Mouse (Mus musculus) lung, embryonic 16.5 days (tissue): ENCODE measurements at regions not wholly inside any gene's neighbourhood (a gene's known extent, or its start where the extent isn't known, plus 50 kb on each side); places are given as distances from the start of the nearest gene placed in this dataset.
A peak's percentile ranks its signal among the peaks of the same experiment; 100 is the strongest.

Source experiments
- ATAC-seq: fragments of 200-750 bp; cut with Nextera tagmentation; 2 replicates; pipeline ENCODE4 v1.8.0; 2017; ENCODE audit warnings: low read depth, mild to moderate bottlenecking, moderate library complexity
- H3K27ac ChIP-seq: fragments of 300-500 bp; sonication (generic); 2 replicates; pipeline ENCODE4 v1.5.1; 2014; ENCODE audit warnings: mild to moderate bottlenecking, control low read depth, low read length
- H3K27me3 ChIP-seq: fragments of 300-500 bp; sonication (generic); 2 replicates; pipeline ENCODE4 v1.6.1; 2014; ENCODE audit warnings: low read depth, low read length, mixed read lengths; ENCODE audit not compliant: control insufficient read depth, insufficient read depth
- H3K36me3 ChIP-seq: fragments of 300-500 bp; sonication (generic); 2 replicates; pipeline ENCODE4 v1.6.1; 2014; ENCODE audit warnings: low read length; ENCODE audit not compliant: control insufficient read depth, insufficient read depth
- H3K4me1 ChIP-seq: fragments of 300-500 bp; sonication (generic); replicated peaks from 2 replicates; pipeline ENCODE4 v1.6.1; 2014; ENCODE audit warnings: low read length, mixed read lengths; ENCODE audit not compliant: control insufficient read depth, insufficient read depth
- H3K4me2 ChIP-seq: fragments of 300-500 bp; sonication (generic); 2 replicates; pipeline ENCODE4 v1.6.1; 2014; ENCODE audit warnings: low read depth, low read length, control low read depth
- H3K4me3 ChIP-seq: fragments of 300-500 bp; sonication (generic); 2 replicates; pipeline ENCODE4 v1.5.1; 2014; ENCODE audit warnings: mild to moderate bottlenecking, low read length, control low read depth
- H3K9ac ChIP-seq: fragments of 300-500 bp; sonication (generic); 2 replicates; pipeline ENCODE4 v1.6.1; 2014; ENCODE audit warnings: low read length, control low read depth
- H3K9me3 ChIP-seq: fragments of 300-500 bp; sonication (generic); 2 replicates; pipeline ENCODE4 v1.6.1; 2016; ENCODE audit warnings: low read length; ENCODE audit not compliant: control insufficient read depth
- WGBS: fragments of 180-500 bp; shearing (Covaris S2); extraction: QIAGEN DNeasy Blood & Tissue Kit; methylation state at CpG from one replicate; pipeline ENCODE4 v1.1.7; 2014; 5-methylcytosine and 5-hydroxymethylcytosine counted together

DNA sequence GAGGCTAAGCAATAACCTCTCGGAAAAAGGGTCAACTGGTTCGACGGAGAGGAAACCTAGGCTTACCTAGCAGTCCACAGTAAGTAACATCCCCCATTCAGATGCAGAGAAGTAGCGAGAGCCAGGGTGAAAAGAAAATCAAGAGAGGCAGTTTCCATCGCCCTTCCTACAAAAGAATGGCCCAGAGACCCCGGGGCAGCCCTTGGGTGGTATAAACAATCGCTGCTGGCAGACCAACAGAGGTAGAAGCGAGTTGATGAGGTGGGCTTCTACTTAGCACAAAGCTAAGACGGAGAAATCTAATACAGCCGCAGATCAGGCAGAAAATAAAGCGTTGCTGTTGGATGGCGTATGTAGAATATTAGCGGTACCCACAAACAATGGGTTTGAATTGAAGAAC, 57.8 kb upstream of the Arl15 start:
- no peak overlapping the region for H3K9ac ChIP-seq
- H3K27me3 ChIP-seq, result no peaks in the 10 kb centered on the region

DNA sequence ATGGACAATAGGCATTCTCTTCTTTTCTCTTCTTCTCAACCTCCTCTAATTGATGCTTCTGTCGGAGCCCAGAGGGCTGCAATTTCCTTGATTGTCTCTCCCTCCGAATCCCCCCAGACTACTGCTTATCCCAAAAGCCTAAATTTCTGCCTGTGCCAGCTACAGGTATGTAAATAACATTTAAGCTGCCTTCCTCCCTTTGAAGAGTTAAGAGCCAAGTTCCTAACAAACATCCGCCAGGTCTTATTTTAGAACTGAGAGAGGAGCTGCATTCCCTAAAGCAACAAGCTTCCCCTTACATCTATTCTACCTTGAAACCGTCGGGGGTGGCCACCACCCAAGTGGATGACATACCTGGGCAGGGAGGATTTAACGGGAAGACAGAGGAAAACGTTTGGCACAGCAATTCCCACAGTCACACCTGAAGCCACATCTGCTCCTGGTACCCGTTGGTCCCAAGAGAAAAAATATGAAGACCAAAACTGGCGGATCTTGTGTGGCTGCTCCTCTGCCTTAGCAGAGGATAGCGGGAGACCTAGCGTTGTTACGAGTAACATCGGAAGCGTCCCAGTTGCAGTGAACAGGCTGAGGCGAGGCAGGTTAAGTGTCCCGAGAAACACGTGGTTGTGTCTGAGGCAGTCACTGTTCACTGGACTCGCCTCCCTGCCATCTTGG, 58.6 kb upstream of the Arl15 start:
- Histone ChIP-seq H3K36me3 (no peaks in the 10 kb centered on the region), H3K9ac (no peak overlapping the region), H3K27ac (no peak overlapping the region), H3K27me3 (no peaks in the 10 kb centered on the region), H3K9me3 (no peaks in the 10 kb centered on the region), H3K4me2 (no peak overlapping the region), H3K4me3 (no peak overlapping the region), H3K4me1 (no peaks in the 10 kb centered on the region)
- no peak for ATAC-seq
- WGBS, result 59% methylated on average over 18 of the region's 18 CpGs

More for the DNA sequence above, 57.8 kb upstream of the Arl15 start:
- no peak overlapping the region for H3K4me3 ChIP-seq
- H3K36me3 ChIP-seq, result no peaks in the 10 kb centered on the region
- no peak overlapping the region for H3K27ac ChIP-seq
- no peaks in the 10 kb centered on the region for H3K9me3 ChIP-seq
- H3K4me1 ChIP-seq, result no peaks in the 10 kb centered on the region
- no peak for ATAC-seq
- H3K4me2 ChIP-seq, result no peak overlapping the region
- 85% methylated on average over 13 of the region's 13 CpGs for WGBS

DNA sequence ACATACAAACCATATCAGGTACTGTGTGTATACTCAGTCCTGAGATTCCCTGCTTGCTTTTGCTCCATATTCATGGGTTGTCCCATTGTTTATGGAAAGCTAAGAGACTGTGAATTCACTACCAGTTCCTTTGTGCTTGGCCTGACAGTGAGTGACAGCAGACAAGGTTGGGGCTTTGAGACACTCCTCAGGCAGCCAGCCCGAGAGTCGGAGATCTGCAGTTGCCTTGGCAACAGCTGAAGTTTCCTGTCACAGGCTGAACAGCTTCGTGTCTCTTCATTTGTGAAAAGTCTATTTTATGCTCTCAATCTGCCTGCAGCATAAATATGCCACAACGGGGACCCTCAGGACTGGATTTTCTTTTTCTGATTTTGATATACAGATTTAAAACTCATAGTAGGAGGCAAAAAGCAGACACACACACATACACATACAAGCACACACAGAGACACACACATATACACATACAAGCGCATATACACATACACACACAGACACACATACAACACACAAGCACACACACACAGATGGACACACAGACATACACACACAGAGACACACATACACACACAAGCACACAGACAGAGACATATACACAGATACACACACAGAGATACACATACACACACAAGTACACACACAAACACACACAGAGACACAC, 60.0 kb upstream of the Arl15 start:
- WGBS, result 24% methylated on average over 5 of the region's 5 CpGs
- H3K4me1 ChIP-seq, result no peaks in the 10 kb centered on the region
- peak; percentile 74 for ATAC-seq

DNA sequence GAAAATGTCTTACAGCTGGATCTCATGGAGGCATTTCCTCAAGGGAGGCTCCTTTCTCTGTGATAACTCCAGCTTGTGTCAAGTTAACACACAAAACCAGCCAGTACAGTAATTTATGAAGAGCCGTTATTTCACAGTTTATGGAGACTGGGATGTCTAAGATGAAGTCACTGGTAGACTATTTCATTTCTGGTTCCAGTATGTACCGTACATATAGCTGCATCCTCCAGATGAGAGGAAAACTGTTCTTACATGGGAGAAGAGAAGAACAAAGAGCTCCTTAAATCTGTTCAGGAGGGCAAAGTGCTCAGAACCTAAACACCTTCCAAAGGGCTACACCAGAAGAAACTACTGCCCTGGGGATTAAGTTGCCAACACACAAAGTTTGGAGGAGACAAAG, 60.6 kb upstream of the Arl15 start:
- Histone ChIP-seq H3K27me3 (no peaks in the 10 kb centered on the region), H3K27ac (no peak overlapping the region), H3K36me3 (no peaks in the 10 kb centered on the region), H3K9ac (no peak overlapping the region), H3K4me3 (no peak overlapping the region), H3K4me2 (no peak overlapping the region), H3K4me1 (no peaks in the 10 kb centered on the region), H3K9me3 (no peaks in the 10 kb centered on the region)
- WGBS, result 54% methylated on average over 2 of the region's 2 CpGs
- ATAC-seq, result no peak

More for the DNA sequence above, 60.0 kb upstream of the Arl15 start:
- H3K9me3 ChIP-seq, result no peaks in the 10 kb centered on the region
- no peak overlapping the region for H3K9ac ChIP-seq
- no peaks in the 10 kb centered on the region for H3K36me3 ChIP-seq
- H3K27ac ChIP-seq, result no peak overlapping the region
- no peak overlapping the region for H3K4me2 ChIP-seq
- no peak overlapping the region for H3K4me3 ChIP-seq
- H3K27me3 ChIP-seq, result no peaks in the 10 kb centered on the region

DNA sequence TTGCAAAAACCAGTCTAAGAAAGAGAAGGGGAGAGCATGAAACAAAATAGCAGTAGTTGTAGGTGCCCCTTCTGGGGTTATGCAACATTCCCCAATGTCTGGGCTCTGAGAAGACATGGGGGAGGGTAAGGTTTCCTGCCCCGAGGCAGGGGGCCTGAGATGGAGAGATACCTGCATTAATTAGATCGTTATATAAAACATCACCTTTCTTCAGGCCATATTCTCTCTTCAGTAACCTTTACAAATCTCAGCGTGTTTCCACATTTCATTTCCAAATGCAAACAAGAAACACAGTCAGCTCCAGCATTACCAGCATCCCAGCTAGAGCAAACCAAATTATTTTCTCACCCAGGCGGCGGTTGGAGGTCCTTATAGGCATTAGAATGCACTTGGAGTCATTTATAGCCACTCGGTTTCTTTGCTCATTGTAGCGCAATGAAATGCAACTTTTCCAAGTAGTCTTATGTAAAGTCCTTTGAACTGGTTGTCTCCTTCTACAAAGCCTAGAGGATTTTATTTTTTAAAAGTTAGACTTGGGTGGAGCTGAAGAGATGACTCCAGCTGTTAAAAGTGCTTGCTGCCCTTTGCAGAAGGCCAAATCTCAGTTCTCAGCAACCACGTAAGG, 63.4 kb upstream of the Arl15 start:
- no peak overlapping the region for H3K4me2 ChIP-seq
- H3K9ac ChIP-seq, result no peak overlapping the region
- 48% methylated on average over 8 of the region's 8 CpGs for WGBS
- no peak overlapping the region for H3K4me3 ChIP-seq
- no peaks in the 10 kb centered on the region for H3K4me1 ChIP-seq
- H3K9me3 ChIP-seq, result no peaks in the 10 kb centered on the region
- H3K27ac ChIP-seq, result no peak overlapping the region
- no peaks in the 10 kb centered on the region for H3K27me3 ChIP-seq
- ATAC-seq, result no peak
- H3K36me3 ChIP-seq, result no peaks in the 10 kb centered on the region

DNA sequence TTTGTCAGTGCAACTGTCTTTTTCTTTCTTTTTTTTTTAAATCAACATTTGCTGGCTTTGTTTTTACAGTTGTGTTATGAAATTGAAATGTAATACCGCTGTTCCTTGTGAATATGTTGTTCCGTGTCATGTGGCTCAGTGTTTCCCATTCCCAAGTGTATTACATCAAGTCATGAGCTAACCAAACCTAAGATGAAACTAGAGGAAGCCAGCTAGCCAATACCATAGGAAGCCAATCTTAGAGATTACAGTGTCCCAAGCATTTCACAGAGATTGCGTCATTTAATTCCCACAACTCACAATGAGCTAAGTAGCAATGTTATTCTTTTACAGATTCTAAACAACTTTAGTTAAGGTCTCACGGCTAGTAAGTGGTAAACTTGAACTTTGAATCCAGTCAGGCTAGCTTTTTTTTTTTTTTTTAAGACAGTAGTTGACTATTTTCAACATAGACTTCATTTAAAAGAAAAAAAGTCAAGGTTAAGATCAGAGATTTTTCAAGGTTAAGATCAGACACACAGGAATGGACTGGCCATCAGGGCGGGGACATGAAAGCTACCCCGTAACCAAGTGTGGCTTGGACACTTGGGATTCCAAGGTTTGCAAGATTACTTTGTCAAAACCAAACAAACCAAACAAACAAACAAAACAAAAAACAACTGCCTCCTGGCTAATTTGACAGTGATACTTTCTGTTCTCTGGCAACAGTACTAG, 64.1 kb upstream of the Arl15 start:
- Histone ChIP-seq H3K4me1 (no peaks in the 10 kb centered on the region), H3K27ac (no peak overlapping the region), H3K27me3 (no peaks in the 10 kb centered on the region), H3K9me3 (no peaks in the 10 kb centered on the region), H3K4me3 (no peak overlapping the region), H3K4me2 (no peak overlapping the region), H3K9ac (no peak overlapping the region), H3K36me3 (no peaks in the 10 kb centered on the region)
- no peak for ATAC-seq
- 82% methylated on average over 6 of the region's 6 CpGs for whole genome bisulfite sequencing

DNA sequence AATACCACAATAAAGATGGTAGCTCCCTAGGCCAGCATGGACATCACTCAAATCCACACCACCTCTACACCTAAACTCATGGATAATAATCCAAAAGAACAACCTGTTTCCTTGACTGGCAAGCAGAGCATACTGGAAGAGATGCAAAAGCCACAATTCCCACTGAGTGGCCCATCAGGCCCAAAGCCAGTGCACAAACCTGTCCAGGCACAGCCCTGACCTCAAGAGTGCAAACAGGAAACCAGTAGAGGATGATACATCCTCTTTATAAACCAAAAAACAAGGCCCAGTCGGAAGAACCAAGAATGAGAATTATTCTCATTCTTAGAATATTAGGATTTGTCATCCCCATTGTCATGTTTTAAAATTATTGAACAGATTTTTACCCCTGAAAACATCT, 64.7 kb upstream of the Arl15 start:
- Histone ChIP-seq H3K36me3 (no peaks in the 10 kb centered on the region), H3K9ac (no peak overlapping the region), H3K27me3 (no peaks in the 10 kb centered on the region), H3K27ac (no peak overlapping the region), H3K4me3 (no peak overlapping the region), H3K4me2 (no peak overlapping the region), H3K4me1 (no peaks in the 10 kb centered on the region), H3K9me3 (no peaks in the 10 kb centered on the region)
- no peak for ATAC-seq
- WGBS, result 71% methylated on average over 1 of the region's 1 CpGs

DNA sequence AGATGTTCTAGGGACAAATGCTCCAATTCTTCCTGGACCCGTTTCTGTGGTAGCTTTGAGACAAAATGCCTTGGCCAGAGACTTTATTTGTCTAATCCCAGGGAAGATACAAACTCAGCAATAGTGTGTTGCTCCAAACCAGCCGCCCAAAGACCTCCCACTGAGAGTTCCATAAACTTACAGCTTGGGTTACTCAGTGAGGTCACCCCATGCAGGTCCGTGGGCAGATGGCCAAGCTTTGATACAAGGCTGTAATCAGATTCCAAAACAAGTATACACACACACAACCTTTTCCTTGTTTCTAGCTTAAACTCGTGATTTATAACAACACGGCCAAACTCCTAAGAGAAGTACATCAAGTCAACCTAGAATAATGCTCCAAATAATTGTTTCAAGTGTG, 64.6 kb upstream of the Hspb3 start:
- WGBS, result 39% methylated on average over 5 of the region's 5 CpGs
- no peak for ATAC-seq
- H3K4me3 ChIP-seq, result no peak overlapping the region

More for the DNA sequence above, 64.6 kb upstream of the Hspb3 start:
- no peak overlapping the region for H3K27ac ChIP-seq
- no peaks in the 10 kb centered on the region for H3K4me1 ChIP-seq
- H3K36me3 ChIP-seq, result no peaks in the 10 kb centered on the region
- no peak overlapping the region for H3K9ac ChIP-seq
- H3K4me2 ChIP-seq, result no peak overlapping the region
- no peaks in the 10 kb centered on the region for H3K27me3 ChIP-seq
- no peaks in the 10 kb centered on the region for H3K9me3 ChIP-seq
